Mouse (Mus musculus) induced T-regulatory cell, adult 2 months (primary cell): ENCODE results near the gene Plekha1.
A peak's percentile ranks its signal among the peaks of the same experiment; 100 is the strongest.

Source experiments
- DNase-seq: peaks from one replicate; pipeline ENCODE4 v3.0.0-alpha.2; 2012; ENCODE audit warnings: low read depth

Plekha1 gene

GRCm38 (mm10) chr7:130922981-130923731 is 57.6 kb downstream of the Plekha1 start:
- no peak for DNase-seq

GRCm38 (mm10) chr7:130930401-130930800 is 64.8 kb downstream of the Plekha1 start:
- peak; percentile 39 for DNase-seq

GRCm38 (mm10) chr7:130932921-130933320 is 67.4 kb downstream of the Plekha1 start:
- DNase-seq, result no peak

- no peak for DNase-seq
These were observed 69.1 kb downstream of the Plekha1 start for GRCm38 (mm10) chr7:130934654-130935053.

GRCm38 (mm10) chr7:130935421-130935792 is 69.9 kb downstream of the Plekha1 start:
- no peak for DNase-seq

GRCm38 (mm10) chr7:130935793-130936471 is 70.4 kb downstream of the Plekha1 start, which contains the start of gene Htra1:
TSS of gene Htra1 (plus strand) at chr7:130936111.
- no peak for DNase-seq

- DNase-seq, result no peak
These were observed 71.0 kb downstream of the Plekha1 start for GRCm38 (mm10) chr7:130936472-130936951.

- DNase-seq, result no peak
These were observed 71.8 kb downstream of the Plekha1 start for GRCm38 (mm10) chr7:130937266-130937841.

GRCm38 (mm10) chr7:130938005-130938404 is 72.4 kb downstream of the Plekha1 start:
- no peak for DNase-seq

GRCm38 (mm10) chr7:130938896-130939295 is 73.3 kb downstream of the Plekha1 start:
- DNase-seq, result no peak

GRCm38 (mm10) chr7:130940733-130941132 is 75.2 kb downstream of the Plekha1 start:
- DNase-seq, result no peak

GRCm38 (mm10) chr7:130943280-130943895 is 77.8 kb downstream of the Plekha1 start:
- no peak for DNase-seq

GRCm38 (mm10) chr7:130944766-130945475 is 79.4 kb downstream of the Plekha1 start:
- DNase-seq, result no peak

GRCm38 (mm10) chr7:130945730-130946129 is 80.2 kb downstream of the Plekha1 start:
- no peak for DNase-seq

GRCm38 (mm10) chr7:130946303-130946702 is 80.7 kb downstream of the Plekha1 start:
- no peak for DNase-seq

- no peak for DNase-seq
These were observed 83.1 kb downstream of the Plekha1 start for GRCm38 (mm10) chr7:130948563-130949208.

GRCm38 (mm10) chr7:130949331-130949751 is 83.8 kb downstream of the Plekha1 start:
- no peak for DNase-seq

- DNase-seq, result no peak
These were observed 84.9 kb downstream of the Plekha1 start for GRCm38 (mm10) chr7:130950482-130950881.

- no peak for DNase-seq
These were observed 85.4 kb downstream of the Plekha1 start for GRCm38 (mm10) chr7:130951004-130951403.

GRCm38 (mm10) chr7:130953376-130953775 is 87.8 kb downstream of the Plekha1 start:
- DNase-seq, result no peak

- no peak for DNase-seq
These were observed 88.6 kb downstream of the Plekha1 start for GRCm38 (mm10) chr7:130954177-130954601.
